Mouse (Mus musculus): ENCODE measurements around the gene Mob3c.

DNA sequence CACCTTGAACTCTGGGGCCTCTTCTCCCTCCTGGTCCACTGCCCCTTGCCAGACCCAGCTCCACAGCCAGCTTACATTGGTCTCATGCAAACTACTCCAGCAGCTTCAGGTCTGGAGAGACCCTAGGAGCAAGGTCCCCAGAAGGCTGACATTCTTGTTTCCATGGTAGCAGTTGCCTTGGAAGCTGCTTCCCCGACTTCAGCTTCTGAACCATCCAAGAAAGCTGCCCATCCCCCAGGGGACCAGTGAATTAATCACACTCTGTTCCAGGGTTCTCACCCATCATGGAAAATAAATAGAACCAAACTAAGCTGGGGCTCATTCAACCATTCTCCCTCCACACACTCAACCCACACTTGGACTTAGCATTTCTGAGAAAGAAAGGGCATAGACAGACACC lies 53.3 kb downstream of the Mob3c start:
- no peak for TF ChIP-seq CTCF (IDR thresholded peaks at IDR 0.05; ENCODE audit: low read depth)
- no peak for TF ChIP-seq EP300 (optimal IDR thresholded peaks at IDR 0.05)
